Mouse (Mus musculus) T-cell, adult 2 months (primary cell): Measurements from ENCODE around the gene Rfxank.

Experiments used
- DNase-seq: peaks from one replicate; pipeline ENCODE4 v3.0.0; 2022; ENCODE audit warnings: low spot score

Gene Rfxank

GRCm38 (mm10) chr8:70139026-70139857 lies at the start of gene Rfxank, which contains the start of the genes Borcs8 and Mef2b:
TSS of gene Rfxank (minus strand) at chr8:70139154.
TSS of gene Borcs8 (plus strand) at chr8:70139499.
TSS of gene Mef2b (plus strand) at chr8:70139711.
- peak; percentile 99 for DNase-seq

GRCm38 (mm10) chr8:70188707-70189106 lies 49.8 kb upstream of the Rfxank start:
- DNase-seq = no peak

GRCm38 (mm10) chr8:70183194-70183593 lies 44.2 kb upstream of the Rfxank start:
- DNase-seq = no peak

- no peak for DNase-seq
Measured at GRCm38 (mm10) chr8:70181903-70182252, 42.9 kb upstream of the Rfxank start.

GRCm38 (mm10) chr8:70181212-70181902 lies 42.4 kb upstream of the Rfxank start:
- DNase-seq = no peak

GRCm38 (mm10) chr8:70179082-70179481 lies 40.1 kb upstream of the Rfxank start:
- DNase-seq = no peak

- DNase-seq = no peak
Measured at GRCm38 (mm10) chr8:70178231-70178630, 39.3 kb upstream of the Rfxank start.

GRCm38 (mm10) chr8:70174079-70174478 lies 35.1 kb upstream of the Rfxank start:
- DNase-seq = no peak

GRCm38 (mm10) chr8:70173320-70173719 lies 34.4 kb upstream of the Rfxank start:
- no peak for DNase-seq

GRCm38 (mm10) chr8:70172043-70172681 lies 33.2 kb upstream of the Rfxank start, which contains the start of gene Tmem161a:
TSS of gene Tmem161a (plus strand) at chr8:70172356.
- DNase-seq = peak; percentile 85

GRCm38 (mm10) chr8:70171240-70171639 lies 32.3 kb upstream of the Rfxank start:
- DNase-seq = no peak

GRCm38 (mm10) chr8:70170748-70171147 lies 31.8 kb upstream of the Rfxank start:
- DNase-seq = no peak

GRCm38 (mm10) chr8:70170116-70170515 lies 31.2 kb upstream of the Rfxank start:
- no peak for DNase-seq

- DNase-seq = peak; percentile 74
Measured at GRCm38 (mm10) chr8:70166504-70167110, 27.7 kb upstream of the Rfxank start.

GRCm38 (mm10) chr8:70163316-70163715 lies 24.4 kb upstream of the Rfxank start:
- no peak for DNase-seq

- peak; percentile 30 for DNase-seq
Measured at GRCm38 (mm10) chr8:70160015-70160414, 21.1 kb upstream of the Rfxank start.

- DNase-seq = no peak
Measured at GRCm38 (mm10) chr8:70159211-70159610, 20.3 kb upstream of the Rfxank start.

GRCm38 (mm10) chr8:70158069-70158853 lies 19.3 kb upstream of the Rfxank start:
- peak; percentile 77 for DNase-seq

- no peak for DNase-seq
Measured at GRCm38 (mm10) chr8:70157240-70157800, 18.4 kb upstream of the Rfxank start.

- peak; percentile 48 for DNase-seq
Measured at GRCm38 (mm10) chr8:70152537-70153257, 13.7 kb upstream of the Rfxank start.
